20 mouse cellular contexts compared by ENCODE assay signal in genomic region chr4:138049547-138049946, GRCm38 (mm10). TPM values are rescaled to one million over a fixed set of nuclear protein-coding genes. Genes with fewer than 3 reads are reported as not detected.
DNase-seq lines count a peak whose midpoint lies in the region; ATAC-seq and TF ChIP-seq lines count a peak whose summit lies in the region.
"Had no signal": no experiment of that assay in that cellular context is flagged by ENCODE, and none has a peak within 500 bp of the region (broad histone marks: within the 10 kb centered on the region; RNA-seq: fewer than 3 reads in every experiment).

No protein-coding gene starts in this region.

- H3K36me3 ChIP-seq in forebrain, embryonic 14.5 days (ENCODE audit: control insufficient read depth, insufficient read depth, low read length) = peaks cover 39% of the 10 kb centered on the region
- peaks cover 9% of the 10 kb centered on the region for H3K36me3 ChIP-seq in forebrain, embryonic 11.5 days (ENCODE audit: control insufficient read depth, insufficient read depth, low read length)
- peaks cover 76% of the 10 kb centered on the region for H3K36me3 ChIP-seq in heart, embryonic 13.5 days

- peak; percentile 59 to 69 for DNase-seq in cerebellum, adult 18-20 months
- peak; percentile 44 for DNase-seq in forebrain, embryonic 14.5 days (ENCODE audit: low spot score)
- no peak for DNase-seq in forebrain, embryonic 11.5 days (ENCODE audit: low spot score)
- no peak for DNase-seq in heart, postnatal 25 days (ENCODE audit: low spot score)
- no peak for DNase-seq in adrenal gland, postnatal 25 days
- DNase-seq: adrenal gland, adult 8-10 months; B cell, adult 2 months; gastrocnemius, postnatal 36 days; heart, adult 11 months; heart, postnatal 10 days; kidney, adult 2 months had no signal

- no peak for ATAC-seq in cerebellum, adult (ENCODE audit: insufficient number of reproducible peaks, low FRiP score, low TSS enrichment)
- no peak for ATAC-seq in forebrain, embryonic 14.5 days
- no peak for ATAC-seq in forebrain, embryonic 11.5 days (replicated peaks; ENCODE audit: low FRiP score)
- ATAC-seq in heart, embryonic 13.5 days (ENCODE audit: extremely low read depth, insufficient number of reproducible peaks, low FRiP score, low TSS enrichment) = no peak
- ATAC-seq: CD4-positive, CD25-positive, alpha-beta regulatory T cell, adult 4 months; intestine, embryonic 16.5 days had no signal

- no peaks in the 10 kb centered on the region for H3K27me3 ChIP-seq in forebrain, embryonic 14.5 days (replicated peaks; ENCODE audit: control insufficient read depth, insufficient read depth, low read length)
- no peaks in the 10 kb centered on the region for H3K27me3 ChIP-seq in forebrain, embryonic 11.5 days (ENCODE audit: control insufficient read depth, insufficient read depth, low read length)
- no peaks in the 10 kb centered on the region for H3K27me3 ChIP-seq in heart, embryonic 13.5 days (replicated peaks)
- H3K27me3 ChIP-seq: embryonic facial prominence, embryonic 13.5 days; forebrain, embryonic 12.5 days; hindbrain, embryonic 13.5 days; kidney, embryonic 15.5 days had no signal

- no peaks in the 10 kb centered on the region for H3K9me3 ChIP-seq in forebrain, embryonic 14.5 days (replicated peaks; ENCODE audit: control insufficient read depth, low read length)
- peaks cover 6% of the 10 kb centered on the region; the same call in 1 of the 2 replicates for H3K9me3 ChIP-seq in forebrain, embryonic 11.5 days (ENCODE audit: control insufficient read depth, low read length)
- no peaks in the 10 kb centered on the region for H3K9me3 ChIP-seq in heart, embryonic 13.5 days
- H3K9me3 ChIP-seq: embryonic facial prominence, embryonic 13.5 days; forebrain, embryonic 12.5 days; hindbrain, embryonic 13.5 days had no signal

- H3K9ac ChIP-seq in forebrain, embryonic 14.5 days (ENCODE audit: low read length) = no peak overlapping the region
- no peak overlapping the region for H3K9ac ChIP-seq in forebrain, embryonic 11.5 days (ENCODE audit: low read length)
- 0 out of 2 replicates have a peak overlapping the region, but pooled peaks have one; percentile 15 for H3K9ac ChIP-seq in heart, embryonic 13.5 days
- H3K9ac ChIP-seq: embryonic facial prominence, embryonic 13.5 days; forebrain, embryonic 12.5 days; hindbrain, embryonic 13.5 days; kidney, embryonic 15.5 days had no signal

- H3K27ac ChIP-seq in forebrain, embryonic 14.5 days (ENCODE audit: low read depth, low read length) = no peak overlapping the region
- H3K27ac ChIP-seq in forebrain, embryonic 11.5 days (ENCODE audit: low read depth, low read length) = no peak overlapping the region
- no peak overlapping the region for H3K27ac ChIP-seq in heart, embryonic 13.5 days (replicated peaks)
- peak overlapping the region; percentile 31; the same call in 1 of the 2 replicates for H3K27ac ChIP-seq in embryonic fibroblast, embryonic 13.5 days (ENCODE audit: insufficient read depth, low read length)
- H3K27ac ChIP-seq: embryonic facial prominence, embryonic 13.5 days; forebrain, embryonic 12.5 days; hindbrain, embryonic 13.5 days; kidney, embryonic 15.5 days had no signal

- no peak for TF ChIP-seq CTCF in embryonic fibroblast, embryonic 13.5 days (IDR thresholded peaks at IDR 0.05; ENCODE audit: borderline replicate concordance, insufficient read depth, low read length)

- no peak overlapping the region for H3K4me2 ChIP-seq in forebrain, embryonic 14.5 days (ENCODE audit: low read length)
- no peak overlapping the region for H3K4me2 ChIP-seq in forebrain, embryonic 11.5 days (ENCODE audit: low read depth, low read length, severe bottlenecking)
- H3K4me2 ChIP-seq in heart, embryonic 13.5 days = no peak overlapping the region
- H3K4me2 ChIP-seq: embryonic facial prominence, embryonic 13.5 days; forebrain, embryonic 12.5 days; hindbrain, embryonic 13.5 days; kidney, embryonic 15.5 days had no signal

- WGBS in forebrain, embryonic 14.5 days = 59% methylated on average over 6 of the region's 6 CpGs
- 86% methylated on average over 6 of the region's 6 CpGs for WGBS in forebrain, embryonic 11.5 days
- WGBS in heart, embryonic 13.5 days = 75% methylated on average over 6 of the region's 6 CpGs

- no peak overlapping the region for H3K4me3 ChIP-seq in forebrain, embryonic 14.5 days (ENCODE audit: low read depth, low read length)
- no peak overlapping the region for H3K4me3 ChIP-seq in forebrain, embryonic 11.5 days (ENCODE audit: low read depth, low read length)
- no peak overlapping the region for H3K4me3 ChIP-seq in heart, embryonic 13.5 days
- no peak overlapping the region for H3K4me3 ChIP-seq in embryonic fibroblast, embryonic 13.5 days (ENCODE audit: insufficient read depth, low read length)
- H3K4me3 ChIP-seq: embryonic facial prominence, embryonic 13.5 days; forebrain, embryonic 12.5 days; hindbrain, embryonic 13.5 days; kidney, embryonic 15.5 days had no signal

- no peaks in the 10 kb centered on the region for H3K4me1 ChIP-seq in forebrain, embryonic 14.5 days (ENCODE audit: control insufficient read depth, insufficient read depth, low read length)
- no peaks in the 10 kb centered on the region for H3K4me1 ChIP-seq in forebrain, embryonic 11.5 days (replicated peaks; ENCODE audit: control insufficient read depth, insufficient read depth, low read length)
- H3K4me1 ChIP-seq in heart, embryonic 13.5 days = peaks cover 9% of the 10 kb centered on the region
- H3K4me1 ChIP-seq in embryonic fibroblast, embryonic 13.5 days (ENCODE audit: control insufficient read depth, insufficient read depth, low read length) = 0 out of 2 replicates have a peak, but pooled peaks cover 5% of the 10 kb centered on the region
- H3K4me1 ChIP-seq: forebrain, embryonic 12.5 days; hindbrain, embryonic 13.5 days; kidney, embryonic 15.5 days had no signal

- no peak for TF ChIP-seq POLR2A in embryonic fibroblast, embryonic 13.5 days (IDR thresholded peaks at IDR 0.05; ENCODE audit: low read depth, low read length)

- intact Hi-C loops in heart, postnatal 25 days (cut with DNase I) = no loop called here

RNA-seq across cellular contexts. Expression of gene Eif4g3, which starts 56.7 kb away (rescaled TPM):
- 31.6 and 42.2 TPM in 2 replicates for polyA plus RNA-seq in forebrain, embryonic 14.5 days (2014; fragmentation: Nextera tagmentation; extraction: Ambion mirVana)
- polyA plus RNA-seq in forebrain, embryonic 11.5 days (2014; fragmentation: Nextera tagmentation; extraction: Ambion mirVana) = 57.3 and 57.6 TPM in 2 replicates
- polyA plus RNA-seq in heart, embryonic 13.5 days (2015; fragmentation: Nextera tagmentation; extraction: Ambion mirVana) = 19.9 and 22.2 TPM in 2 replicates
- total RNA-seq in heart, postnatal 25 days (2021) = 10 to 100 TPM; 44.1 to 48.1 TPM
- 83.4 and 92.1 TPM in 2 replicates for polyA plus RNA-seq in embryonic fibroblast, embryonic 13.5 days (2011; ENCODE audit: insufficient read length, low read depth, missing spikeins)
- 153 and 166 TPM in 2 replicates for total RNA-seq in adrenal gland, postnatal 25 days (2021)

Comparison
In these comparisons a context has a peak if more than half of its experiments do, and no peak if none do; other contexts are left out.
1. DNase-seq: peak in cerebellum, adult 18-20 months (2 of 2) and forebrain, embryonic 14.5 days (single experiment); none in forebrain, embryonic 11.5 days (single experiment), heart, postnatal 25 days (single experiment) and adrenal gland, postnatal 25 days (single experiment).